Mouse (Mus musculus) gastrocnemius, postnatal 10 days (tissue): ENCODE results near the gene Me3. TPM values are rescaled to one million over a fixed set of nuclear protein-coding genes. Genes with fewer than 3 reads are reported as not detected.
"Not testable (repeated sequence)": the region's sequence is repeated elsewhere in the genome, so short reads cannot be mapped to it uniquely, and the experiment has no call there.

Source experiments
- DNase-seq: peaks from one replicate; pipeline ENCODE4 v3.0.0; 2021; ENCODE audit warnings: mixed read lengths
- total RNA-seq, 2 experiments: library from RNA; stranded (reverse); gene quantifications; 2 replicates each; pipeline ENCODE4 v1.2.3; 2021

The Me3 gene
- total RNA-seq, 2 experiments from 2014 or later, result 79.9 to 88.9 TPM

- no peak for DNase-seq
Measured at GRCm38 (mm10) chr7:89730514-89730913, 98.3 kb downstream of the Me3 start.

GRCm38 (mm10) chr7:89731115-89731514, 98.9 kb downstream of the Me3 start:
- not testable (repeated sequence) for DNase-seq

GRCm38 (mm10) chr7:89748415-89748814, 116.2 kb downstream of the Me3 start:
- no peak for DNase-seq

GRCm38 (mm10) chr7:89749183-89749582, 117.0 kb downstream of the Me3 start:
- DNase-seq, result no peak

GRCm38 (mm10) chr7:89766678-89767508, 134.7 kb downstream of the Me3 start:
- DNase-seq, result no peak

GRCm38 (mm10) chr7:89769106-89769896, 137.1 kb downstream of the Me3 start:
- no peak for DNase-seq

- no peak for DNase-seq
Measured at GRCm38 (mm10) chr7:89770021-89770420, 137.8 kb downstream of the Me3 start.

GRCm38 (mm10) chr7:89772906-89773305, 140.7 kb downstream of the Me3 start:
- DNase-seq, result no peak

GRCm38 (mm10) chr7:89773352-89773921, 141.2 kb downstream of the Me3 start:
- no peak for DNase-seq

- DNase-seq, result no peak
Measured at GRCm38 (mm10) chr7:89773926-89774325, 141.7 kb downstream of the Me3 start.

GRCm38 (mm10) chr7:89775848-89776247, 143.7 kb downstream of the Me3 start:
- no peak for DNase-seq

- DNase-seq, result no peak
Measured at GRCm38 (mm10) chr7:89781391-89781790, 149.2 kb downstream of the Me3 start.

- no peak for DNase-seq
Measured at GRCm38 (mm10) chr7:89787735-89788134, 155.5 kb downstream of the Me3 start.

GRCm38 (mm10) chr7:89792576-89792975, 160.4 kb downstream of the Me3 start:
- DNase-seq, result peak; percentile 8

- no peak for DNase-seq
Measured at GRCm38 (mm10) chr7:89795366-89795765, 163.2 kb downstream of the Me3 start.

- no peak for DNase-seq
Measured at GRCm38 (mm10) chr7:89796351-89796801, 164.2 kb downstream of the Me3 start.

- no peak for DNase-seq
Measured at GRCm38 (mm10) chr7:89798358-89799020, 166.3 kb downstream of the Me3 start.

- no peak for DNase-seq
Measured at GRCm38 (mm10) chr7:89802447-89802846, 170.3 kb downstream of the Me3 start.

GRCm38 (mm10) chr7:89803966-89804365, 171.8 kb downstream of the Me3 start:
- no peak for DNase-seq

- no peak for DNase-seq
Measured at GRCm38 (mm10) chr7:89809400-89809799, 177.2 kb downstream of the Me3 start.

- no peak for DNase-seq
Measured at GRCm38 (mm10) chr7:89828436-89829065, 196.4 kb downstream of the Me3 start.

- DNase-seq, result no peak
Measured at GRCm38 (mm10) chr7:89829201-89829600, 197.0 kb downstream of the Me3 start.
